Mouse (Mus musculus): ENCODE measurements around the gene Cic. TPM values are rescaled to one million over a fixed set of nuclear protein-coding genes. Genes with fewer than 3 reads are reported as not detected.

The Cic gene
- polyA plus RNA-seq, 1 experiment = 128 TPM

DNA sequence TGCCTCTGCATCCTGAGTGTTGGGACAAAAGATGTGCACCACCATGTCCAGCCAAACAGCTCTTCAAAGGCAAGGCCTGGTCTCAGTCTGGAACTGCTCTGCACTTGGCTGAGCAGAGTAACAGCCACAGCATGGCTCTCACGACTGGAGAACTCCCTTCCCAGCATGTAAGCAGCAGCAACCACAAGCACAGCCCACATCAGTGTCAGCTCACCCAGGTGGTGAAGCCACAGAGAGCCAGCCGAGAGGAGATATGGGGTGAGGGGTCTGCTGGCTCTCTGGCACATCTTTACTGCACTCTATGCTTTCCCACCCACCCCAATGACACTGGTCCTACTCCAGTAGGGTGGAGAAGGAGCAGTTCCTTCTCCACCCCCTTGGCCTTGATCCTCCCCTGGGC is 34.4 kb upstream of the Cic start:
- Histone ChIP-seq H3K4me1 (ENCODE audit: control insufficient read depth, insufficient read depth, low read length) (no peaks in the 10 kb centered on the region), H3K9ac (ENCODE audit: low read depth, poor library complexity, severe bottlenecking) (no peak overlapping the region), H3K9me3 (replicated peaks; ENCODE audit: control insufficient read depth, insufficient read depth, low read length, poor library complexity, severe bottlenecking) (no peaks in the 10 kb centered on the region), H3K36me3 (ENCODE audit: control insufficient read depth, insufficient read depth, low read length, poor library complexity, severe bottlenecking) (peaks cover 29% of the 10 kb centered on the region), H3K27me3 (ENCODE audit: control insufficient read depth, insufficient read depth, low read length, poor library complexity, severe bottlenecking) (no peaks in the 10 kb centered on the region), H3K4me3 (ENCODE audit: low read depth, low read length) (no peak overlapping the region), H3K27ac (ENCODE audit: insufficient read depth, low read length) (no peak overlapping the region)
- TF ChIP-seq CTCF (IDR thresholded peaks at IDR 0.05; ENCODE audit: low read depth, low read length) (no peak), POLR2A (IDR thresholded peaks at IDR 0.05; ENCODE audit: insufficient read depth, low read length) (no peak), EP300 (IDR thresholded peaks at IDR 0.05; ENCODE audit: insufficient read depth, low read depth, low read length) (no peak)

DNA sequence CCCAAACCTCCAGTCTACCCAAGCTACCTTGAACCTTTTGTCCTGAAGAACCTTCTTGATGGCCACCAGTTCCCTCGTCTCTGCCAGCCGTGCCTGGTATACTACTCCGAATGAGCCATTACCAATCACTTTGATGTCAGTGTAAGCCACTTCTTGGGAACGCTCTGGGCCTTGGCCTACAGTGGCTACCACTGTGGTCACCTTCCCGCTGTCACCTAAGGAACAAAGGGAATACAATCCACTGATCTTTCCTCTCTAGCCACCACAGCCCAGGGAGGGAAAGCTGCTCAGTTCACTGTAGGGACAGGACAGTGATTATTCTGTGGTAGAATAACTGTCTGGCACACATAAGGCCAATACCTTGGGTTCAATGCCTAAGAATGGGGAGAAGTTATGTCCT is 32.0 kb upstream of the Cic start:
- H3K36me3 ChIP-seq (ENCODE audit: control insufficient read depth, insufficient read depth, low read length, poor library complexity, severe bottlenecking) = peaks cover 12% of the 10 kb centered on the region
- H3K9ac ChIP-seq (ENCODE audit: low read depth, poor library complexity, severe bottlenecking) = no peak overlapping the region
- H3K4me1 ChIP-seq (ENCODE audit: control insufficient read depth, insufficient read depth, low read length) = no peaks in the 10 kb centered on the region
- H3K27ac ChIP-seq (ENCODE audit: insufficient read depth, low read length) = no peak overlapping the region
- H3K9me3 ChIP-seq (replicated peaks; ENCODE audit: control insufficient read depth, insufficient read depth, low read length, poor library complexity, severe bottlenecking) = no peaks in the 10 kb centered on the region
- no peak overlapping the region for H3K4me3 ChIP-seq (ENCODE audit: low read depth, low read length)
- TF ChIP-seq EP300 (IDR thresholded peaks at IDR 0.05; ENCODE audit: insufficient read depth, low read depth, low read length) (no peak), CTCF (IDR thresholded peaks at IDR 0.05; ENCODE audit: low read depth, low read length) (no peak), POLR2A (IDR thresholded peaks at IDR 0.05; ENCODE audit: insufficient read depth, low read length) (no peak)
- H3K27me3 ChIP-seq (ENCODE audit: control insufficient read depth, insufficient read depth, low read length, poor library complexity, severe bottlenecking) = no peaks in the 10 kb centered on the region

DNA sequence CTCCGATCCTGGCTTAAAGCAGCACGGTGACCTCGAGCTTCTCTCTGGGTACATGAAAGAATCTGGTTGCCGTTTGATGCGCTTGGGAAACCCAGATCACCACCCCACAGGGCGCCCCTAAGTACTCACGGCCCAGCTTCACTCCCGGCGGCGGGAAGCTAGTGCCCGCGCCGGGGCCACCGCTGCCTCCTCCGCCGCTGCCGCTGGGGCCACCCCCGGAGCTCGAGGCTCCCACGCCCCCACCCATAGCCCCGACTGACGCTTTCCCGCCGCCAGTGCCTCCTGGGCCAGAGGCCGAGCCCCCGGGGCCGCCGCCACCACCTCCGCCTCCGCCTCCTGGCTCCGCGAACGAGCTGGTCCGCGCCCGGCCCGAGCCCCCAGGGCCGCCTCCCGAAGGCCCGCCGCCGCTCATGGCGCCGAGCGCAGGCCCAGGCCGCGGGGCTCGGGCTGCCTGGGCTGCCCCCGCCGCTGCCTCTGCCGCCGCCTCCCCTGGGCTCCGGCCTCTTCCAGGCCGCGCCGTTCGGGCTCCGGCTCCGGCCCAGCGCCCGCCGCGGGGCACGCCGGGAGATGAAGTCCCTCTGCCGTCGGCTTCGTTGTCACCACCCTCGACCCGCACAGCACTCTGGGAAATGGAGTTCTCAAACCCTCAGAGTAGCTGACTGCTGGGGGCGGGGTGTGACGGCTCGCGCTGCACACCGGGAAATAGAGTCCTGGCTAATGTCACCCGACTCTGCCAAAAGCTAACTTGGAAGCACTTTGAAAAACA is 30.1 kb upstream of the Cic start, which contains the start of gene Gsk3a:
Gsk3a (minus strand) TSS at position 603 of the 766 bp plus-strand sequence.
- Histone ChIP-seq H3K27ac (ENCODE audit: insufficient read depth, low read length) (peak within 1 kb of the TSS; percentile 3; the same call in 1 of the 2 replicates), H3K9me3 (replicated peaks; ENCODE audit: control insufficient read depth, insufficient read depth, low read length, poor library complexity, severe bottlenecking) (no peaks in the 10 kb centered on the region), H3K36me3 (ENCODE audit: control insufficient read depth, insufficient read depth, low read length, poor library complexity, severe bottlenecking) (peaks cover 8% of the 10 kb centered on the region; the same call in 1 of the 2 replicates), H3K27me3 (ENCODE audit: control insufficient read depth, insufficient read depth, low read length, poor library complexity, severe bottlenecking) (no peaks in the 10 kb centered on the region), H3K4me3 (ENCODE audit: low read depth, low read length) (peak within 1 kb of the TSS; percentile 96), H3K4me1 (ENCODE audit: control insufficient read depth, insufficient read depth, low read length) (no peaks in the 10 kb centered on the region), H3K9ac (ENCODE audit: low read depth, poor library complexity, severe bottlenecking) (peak within 1 kb of the TSS; percentile 98)
- no peak for TF ChIP-seq EP300 (IDR thresholded peaks at IDR 0.05; ENCODE audit: insufficient read depth, low read depth, low read length)
- no peak for TF ChIP-seq POLR2A (IDR thresholded peaks at IDR 0.05; ENCODE audit: insufficient read depth, low read length)
- no peak for TF ChIP-seq CTCF (IDR thresholded peaks at IDR 0.05; ENCODE audit: low read depth, low read length)

DNA sequence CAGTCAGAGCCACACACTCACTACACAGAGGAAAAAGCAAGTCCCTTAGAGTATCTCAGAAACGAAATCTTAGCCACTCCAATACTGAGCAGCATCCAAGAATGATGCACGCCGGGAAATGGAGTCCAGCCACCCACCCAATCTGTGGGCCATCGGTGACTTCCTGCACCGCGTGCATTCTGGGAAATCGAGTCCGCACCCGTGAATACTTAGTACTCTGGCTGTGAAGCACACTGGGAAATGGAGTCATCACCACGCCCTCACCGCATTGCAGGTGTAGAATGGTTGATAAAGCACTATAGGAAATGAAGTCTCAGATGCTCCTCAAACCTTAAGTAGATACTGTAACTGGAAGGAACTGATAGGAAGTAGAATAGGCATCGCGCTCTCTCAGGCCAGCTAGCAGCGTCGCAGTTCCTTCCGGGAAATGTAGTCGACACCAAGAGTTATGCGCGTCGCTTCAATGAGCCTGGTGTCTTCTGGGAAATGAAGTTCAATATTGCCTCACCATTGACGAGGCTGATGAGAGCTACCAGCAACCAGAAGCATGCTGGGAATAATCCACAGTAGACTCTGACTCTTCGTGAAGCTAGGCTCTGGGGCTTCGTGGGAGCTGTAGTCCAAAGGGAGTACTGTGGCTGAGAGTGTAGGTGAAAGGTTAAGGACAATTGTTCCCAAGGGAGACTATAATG is 29.3 kb upstream of the Cic start:
- Histone ChIP-seq H3K9ac (ENCODE audit: low read depth, poor library complexity, severe bottlenecking) (0 out of 2 replicates have a peak overlapping the region, but pooled peaks have one; percentile 98), H3K36me3 (ENCODE audit: control insufficient read depth, insufficient read depth, low read length, poor library complexity, severe bottlenecking) (peaks cover 8% of the 10 kb centered on the region; the same call in 1 of the 2 replicates), H3K4me3 (ENCODE audit: low read depth, low read length) (peak overlapping the region; percentile 63), H3K9me3 (replicated peaks; ENCODE audit: control insufficient read depth, insufficient read depth, low read length, poor library complexity, severe bottlenecking) (no peaks in the 10 kb centered on the region), H3K4me1 (ENCODE audit: control insufficient read depth, insufficient read depth, low read length) (no peaks in the 10 kb centered on the region), H3K27ac (ENCODE audit: insufficient read depth, low read length) (peak overlapping the region; percentile 3; the same call in 1 of the 2 replicates), H3K27me3 (ENCODE audit: control insufficient read depth, insufficient read depth, low read length, poor library complexity, severe bottlenecking) (no peaks in the 10 kb centered on the region)
- TF ChIP-seq EP300 (IDR thresholded peaks at IDR 0.05; ENCODE audit: insufficient read depth, low read depth, low read length) (no peak), POLR2A (IDR thresholded peaks at IDR 0.05; ENCODE audit: insufficient read depth, low read length) (no peak), CTCF (IDR thresholded peaks at IDR 0.05; ENCODE audit: low read depth, low read length) (no peak)

DNA sequence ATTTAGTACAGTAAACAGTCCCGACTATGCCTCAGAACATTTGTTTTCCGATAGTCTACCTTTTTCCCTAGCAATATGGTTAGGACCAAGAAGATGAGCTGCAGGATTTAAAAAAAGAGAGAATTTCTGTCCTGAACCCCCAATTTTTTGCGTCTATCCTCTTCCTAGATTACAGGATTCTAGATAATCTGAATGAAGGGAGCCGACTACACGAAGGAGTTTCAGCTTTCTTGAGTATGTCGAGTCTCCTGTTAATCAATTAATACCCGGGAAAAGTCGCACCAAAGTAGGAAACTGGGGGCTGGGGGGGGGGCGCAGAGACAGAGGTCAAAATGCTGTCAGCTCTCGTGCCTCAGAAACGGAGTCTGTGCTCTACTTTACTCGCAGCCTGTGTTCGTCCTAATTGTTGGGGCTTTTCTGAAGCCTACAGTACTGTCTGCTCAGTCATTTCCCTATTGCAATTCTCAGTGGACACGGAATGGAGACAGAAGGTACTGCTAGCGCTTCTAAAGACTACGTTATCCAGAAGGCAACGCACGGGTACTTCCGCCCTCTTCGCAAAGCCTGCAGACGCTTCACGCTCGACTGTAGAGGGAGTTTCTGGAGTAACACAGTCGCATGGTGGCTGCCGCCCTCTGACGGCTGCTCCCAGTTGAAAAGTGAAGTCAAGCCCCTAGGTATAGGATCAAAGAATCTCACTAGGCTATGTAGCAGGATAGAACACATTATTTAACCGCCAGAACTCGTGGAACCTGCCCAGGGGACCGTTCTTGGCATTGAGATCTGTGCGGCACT is 28.5 kb upstream of the Cic start:
- Histone ChIP-seq H3K4me3 (ENCODE audit: low read depth, low read length) (peak overlapping the region; percentile 53), H3K9ac (ENCODE audit: low read depth, poor library complexity, severe bottlenecking) (no peak overlapping the region), H3K36me3 (ENCODE audit: control insufficient read depth, insufficient read depth, low read length, poor library complexity, severe bottlenecking) (peaks cover 12% of the 10 kb centered on the region), H3K27ac (ENCODE audit: insufficient read depth, low read length) (no peak overlapping the region), H3K9me3 (replicated peaks; ENCODE audit: control insufficient read depth, insufficient read depth, low read length, poor library complexity, severe bottlenecking) (no peaks in the 10 kb centered on the region), H3K4me1 (ENCODE audit: control insufficient read depth, insufficient read depth, low read length) (no peaks in the 10 kb centered on the region), H3K27me3 (ENCODE audit: control insufficient read depth, insufficient read depth, low read length, poor library complexity, severe bottlenecking) (no peaks in the 10 kb centered on the region)
- TF ChIP-seq EP300 (IDR thresholded peaks at IDR 0.05; ENCODE audit: insufficient read depth, low read depth, low read length) (no peak), POLR2A (IDR thresholded peaks at IDR 0.05; ENCODE audit: insufficient read depth, low read length) (peak; percentile 5), CTCF (IDR thresholded peaks at IDR 0.05; ENCODE audit: low read depth, low read length) (peak; percentile 75)
